Mouse (Mus musculus): ENCODE measurements around the gene Cdkl4.
"Not testable (repeated sequence)": the region's sequence is repeated elsewhere in the genome, so short reads cannot be mapped to it uniquely, and the experiment has no call there.

Gene Cdkl4

DNA sequence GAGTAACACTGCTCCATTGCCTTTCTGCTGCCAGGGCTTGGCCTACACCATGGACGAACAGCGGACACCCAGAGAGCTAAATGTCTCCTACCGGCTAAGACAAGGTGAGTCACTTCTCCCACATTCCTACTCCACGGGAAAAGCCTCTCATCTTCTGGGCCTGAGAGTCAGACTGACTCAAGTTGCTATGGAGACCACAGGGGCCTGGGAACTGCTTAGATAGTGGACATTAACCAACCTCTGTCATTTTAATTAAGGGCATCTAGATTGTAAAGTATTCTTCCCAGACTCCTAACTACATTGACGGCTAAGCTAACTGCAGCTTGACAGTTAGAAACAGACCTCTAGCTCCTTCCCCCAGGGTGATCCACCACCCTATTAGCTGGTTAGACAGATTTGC, 14.8 kb downstream of the Cdkl4 start:
- DNase-seq: no peak

DNA sequence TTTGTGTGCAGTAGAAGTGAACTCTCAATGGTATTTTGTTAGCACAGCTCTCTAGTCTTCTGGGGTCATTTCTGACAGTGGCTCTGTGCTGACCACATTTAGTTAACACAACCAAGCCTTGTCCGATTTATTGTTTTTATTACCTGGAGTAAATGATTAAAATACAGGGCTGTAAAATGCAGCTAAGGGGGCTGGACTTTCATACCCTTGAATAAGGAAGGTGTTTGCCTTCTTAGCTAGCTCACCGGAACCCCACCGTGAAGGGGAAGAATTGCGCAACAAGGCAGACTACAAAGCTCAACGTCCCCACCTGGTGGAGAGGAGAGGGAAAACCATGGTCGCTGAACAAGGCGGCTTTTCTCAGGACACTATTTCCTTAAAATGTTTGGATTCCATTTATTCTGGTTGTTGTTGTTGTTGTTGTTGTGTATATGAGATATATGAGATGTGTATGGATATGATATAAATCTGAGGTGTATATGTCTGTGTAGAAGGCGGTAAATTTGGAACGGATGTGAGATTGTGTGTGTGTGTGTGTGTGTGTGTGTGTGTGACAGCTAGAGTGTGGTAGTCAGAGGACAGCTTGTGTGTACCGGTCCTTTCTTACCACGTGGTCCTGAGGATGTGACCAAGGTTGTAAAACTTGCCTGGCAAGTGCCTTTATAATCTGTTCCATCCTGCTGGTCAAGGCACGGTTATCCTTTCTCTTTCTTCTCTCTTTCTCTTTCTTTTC, 16.8 kb downstream of the Cdkl4 start:
- peak; percentile 91 for DNase-seq

DNA sequence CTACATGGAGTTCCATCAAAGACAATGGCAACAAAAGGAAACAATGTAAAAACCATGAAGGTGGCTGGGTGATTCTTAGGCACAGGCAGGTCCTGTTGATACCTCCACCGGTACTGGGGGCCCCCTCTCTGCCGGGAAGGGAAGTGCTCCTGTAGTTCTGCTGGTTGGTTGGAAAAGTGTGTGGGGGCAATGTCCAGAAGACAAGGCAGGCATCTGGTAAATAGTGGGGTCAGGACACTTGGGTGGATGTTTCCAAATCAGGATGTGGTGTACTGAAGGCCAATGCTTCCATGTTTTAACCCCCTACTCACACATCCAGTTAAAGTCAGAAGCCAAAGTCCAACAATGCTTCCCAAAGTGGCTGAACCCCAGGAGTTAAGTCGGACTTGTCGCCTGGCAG, 17.9 kb downstream of the Cdkl4 start:
- peak; percentile 21 for DNase-seq

DNA sequence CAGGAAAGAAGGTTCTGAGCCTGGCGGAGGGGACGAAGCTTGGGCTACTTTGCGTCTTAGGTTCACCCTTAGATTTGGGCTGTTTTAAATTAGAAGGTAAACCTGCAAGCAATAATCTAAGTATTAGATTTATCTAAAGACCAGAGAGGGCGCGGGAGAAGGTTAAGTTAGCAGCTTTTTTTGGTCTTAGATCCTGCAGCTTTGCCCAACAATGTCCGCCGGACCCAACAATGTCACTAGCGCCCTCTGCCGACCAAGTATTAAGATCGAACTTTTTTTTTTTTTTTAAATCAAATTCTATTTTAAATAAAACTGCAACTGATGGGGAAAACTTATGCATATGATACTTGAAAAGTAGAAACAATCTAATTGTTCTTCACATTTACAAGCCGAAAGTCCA, 18.6 kb downstream of the Cdkl4 start:
- peak; percentile 61 for DNase-seq

DNA sequence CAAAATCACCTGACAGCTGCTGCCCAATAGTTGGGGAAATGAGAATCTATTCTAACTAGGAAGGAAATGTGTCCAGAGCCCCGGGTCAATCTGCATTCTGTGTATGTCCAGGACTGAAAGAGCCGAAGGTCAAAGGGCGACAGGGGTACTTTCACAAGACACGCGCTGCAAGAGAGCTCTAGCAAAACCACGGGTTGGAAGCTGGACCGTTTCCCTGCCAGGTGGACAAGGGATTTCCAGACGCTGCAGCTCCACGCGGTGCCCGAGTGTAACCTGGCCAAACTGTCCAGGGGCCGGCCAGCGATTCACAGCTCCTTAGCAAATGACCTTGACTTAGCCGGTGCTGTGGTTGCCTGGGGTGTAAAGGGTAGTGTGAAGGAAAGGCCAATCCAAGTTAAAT, 19.0 kb downstream of the Cdkl4 start:
- DNase-seq: no peak

DNA sequence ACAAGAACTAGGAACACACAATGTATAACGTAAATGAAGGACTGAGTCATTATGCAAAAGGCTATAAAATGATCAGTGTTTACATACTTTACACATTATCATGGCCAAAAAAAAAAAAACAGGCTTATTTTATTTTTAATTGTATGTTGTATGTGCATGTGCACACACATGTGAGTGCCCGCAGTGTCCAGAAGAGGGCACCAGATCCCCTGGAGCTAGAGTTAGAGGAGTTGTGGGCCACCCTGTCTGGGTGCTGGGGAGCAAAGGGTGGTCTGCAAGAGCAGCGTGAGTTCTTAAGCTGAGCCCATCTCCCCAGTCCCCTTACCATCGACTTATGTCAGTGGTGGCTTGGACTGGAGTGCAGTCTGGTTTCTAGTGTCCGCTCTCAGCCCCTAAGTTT, 20.2 kb downstream of the Cdkl4 start:
- no peak for DNase-seq

DNA sequence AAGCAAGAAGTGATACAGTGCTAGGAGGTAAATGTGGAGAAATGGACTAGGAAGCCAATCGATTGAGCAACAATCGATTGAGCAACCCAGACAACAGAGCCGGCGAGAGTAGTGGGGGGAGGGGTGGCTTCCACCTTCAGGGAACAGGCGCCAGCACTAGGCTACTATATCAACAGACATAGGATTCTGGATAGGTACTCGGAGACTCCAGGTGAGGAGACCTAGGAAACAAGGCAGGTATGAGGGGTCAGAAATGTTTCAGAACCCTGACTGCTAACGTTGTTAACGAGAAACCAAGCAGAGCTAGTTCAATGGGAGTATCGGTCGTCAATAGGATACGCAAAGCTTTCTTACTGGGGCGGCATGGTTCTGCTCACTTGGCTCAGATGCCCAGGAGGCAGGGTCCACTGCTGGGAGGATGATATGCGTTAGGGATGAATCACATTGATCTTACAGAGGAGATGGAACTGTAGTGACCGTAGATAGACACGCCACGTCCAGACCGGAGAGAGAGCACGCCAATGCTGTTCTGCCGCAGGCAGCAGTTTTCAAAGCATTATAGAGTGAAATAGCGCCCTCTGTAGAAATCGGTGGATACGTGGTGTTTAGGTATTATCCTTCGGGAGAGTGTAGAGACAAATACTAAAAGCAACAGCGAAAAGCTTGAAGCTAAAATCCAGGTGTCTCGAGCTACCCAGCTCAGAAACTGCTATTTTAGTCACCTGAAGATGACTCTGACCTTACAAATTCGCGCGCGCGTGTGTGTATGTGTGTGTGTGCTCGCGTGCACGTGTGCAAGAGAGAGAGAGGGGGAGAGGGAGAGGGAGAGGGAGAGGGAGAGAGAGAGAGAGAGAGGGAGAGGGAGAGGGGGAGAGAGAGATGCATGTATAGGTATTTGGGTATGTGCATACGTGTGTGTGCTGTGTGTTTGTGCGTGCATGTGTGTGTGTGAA, 24.0 kb downstream of the Cdkl4 start:
- peak; percentile 93 for DNase-seq

DNA sequence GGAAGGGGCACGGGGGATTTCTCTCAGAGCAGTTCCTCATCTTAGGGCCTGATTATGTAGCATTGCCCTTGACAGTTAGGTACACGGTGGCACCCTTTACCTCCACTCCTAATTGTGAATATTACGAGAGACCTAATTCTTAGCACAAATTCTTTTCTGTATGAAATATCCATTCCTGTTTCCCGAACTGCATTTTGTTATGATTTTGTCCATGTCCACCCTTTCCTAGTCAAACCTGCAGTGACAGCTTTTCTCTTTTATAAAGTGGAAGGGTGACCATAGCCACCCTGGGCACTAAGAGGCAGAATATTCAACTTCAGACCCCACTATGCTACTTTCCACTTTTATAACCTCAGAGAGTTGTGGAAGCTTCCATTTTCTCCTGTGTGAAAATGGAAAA, 25.0 kb downstream of the Cdkl4 start:
- DNase-seq: no peak

DNA sequence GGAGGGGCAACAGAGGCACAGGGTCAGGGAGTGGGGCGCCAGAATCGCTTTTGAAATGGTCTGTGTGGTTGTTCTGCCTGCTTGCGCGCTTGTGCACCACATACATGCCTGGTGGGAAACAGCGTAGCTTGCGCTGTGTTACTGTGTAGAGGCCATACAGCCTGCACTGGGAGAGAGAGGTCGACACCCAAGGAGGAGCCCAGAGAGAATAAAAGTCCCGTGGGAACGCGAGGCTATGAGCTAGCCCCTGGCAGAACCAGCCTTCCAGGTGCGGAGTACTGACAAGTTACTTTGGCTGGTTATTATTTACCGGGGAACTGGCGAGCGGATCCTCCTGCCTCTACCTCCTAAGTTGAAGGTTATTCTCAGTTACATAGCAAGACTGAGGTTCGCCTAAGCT, 26.6 kb downstream of the Cdkl4 start:
- DNase-seq: no peak

DNA sequence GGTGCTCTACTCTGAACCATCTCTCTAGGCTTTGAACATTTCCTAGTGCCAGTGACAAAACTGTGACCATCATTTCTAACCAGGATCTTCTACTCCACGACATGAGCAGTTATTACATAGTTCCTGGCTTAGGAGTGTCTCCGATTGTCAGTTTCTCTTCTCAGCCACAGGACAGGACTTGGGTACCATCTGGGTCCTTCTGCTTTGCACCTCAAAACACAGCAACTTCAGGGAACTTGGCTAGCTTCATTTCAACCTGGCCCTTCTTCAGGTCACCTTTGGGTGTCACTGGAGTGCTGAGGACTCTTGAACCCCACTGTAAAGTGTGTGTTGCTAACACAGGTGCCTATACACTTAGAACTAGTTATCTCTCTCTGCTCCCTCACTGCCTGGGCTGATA, 30.8 kb downstream of the Cdkl4 start:
- DNase-seq: no peak

DNA sequence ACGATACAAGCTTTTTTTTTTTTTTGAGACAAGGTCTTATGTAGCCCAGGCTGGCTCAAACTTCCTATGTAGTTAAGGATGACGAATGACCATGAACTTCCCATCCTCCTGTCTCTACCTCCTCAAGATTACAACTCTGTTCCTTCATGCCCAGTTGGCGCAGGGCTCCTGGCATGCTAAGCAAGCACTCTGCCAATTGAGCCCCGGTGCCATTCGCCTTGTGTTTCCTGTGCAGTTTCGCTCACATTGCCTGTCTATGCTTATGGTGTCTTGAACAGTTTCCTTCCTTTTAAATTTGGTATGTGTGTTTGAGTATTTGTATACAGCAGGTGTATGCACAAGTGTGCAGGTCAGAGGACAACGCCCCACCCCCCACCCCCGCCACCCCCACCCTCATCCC, 31.4 kb downstream of the Cdkl4 start:
- DNase-seq: no peak

DNA sequence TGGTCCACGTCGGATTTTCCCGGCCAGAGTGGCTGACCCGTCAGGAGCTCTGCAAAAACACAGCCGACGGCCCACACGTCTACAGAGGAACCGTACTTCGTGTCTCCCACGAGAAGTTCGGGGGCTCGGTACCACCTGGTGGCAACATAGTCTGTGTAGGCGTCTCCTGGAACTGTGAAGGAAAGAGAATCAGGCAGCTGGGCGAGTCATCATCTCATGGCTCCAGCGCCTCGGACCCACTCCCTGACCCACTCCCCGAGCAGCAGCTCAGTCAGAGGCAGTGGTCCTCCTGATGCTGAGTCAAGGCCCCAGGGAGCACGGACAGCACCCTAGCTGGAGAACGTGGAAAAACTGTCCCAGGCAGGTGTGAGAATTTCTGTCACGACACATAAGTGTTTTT, 34.0 kb downstream of the Cdkl4 start:
- DNase-seq: no peak

DNA sequence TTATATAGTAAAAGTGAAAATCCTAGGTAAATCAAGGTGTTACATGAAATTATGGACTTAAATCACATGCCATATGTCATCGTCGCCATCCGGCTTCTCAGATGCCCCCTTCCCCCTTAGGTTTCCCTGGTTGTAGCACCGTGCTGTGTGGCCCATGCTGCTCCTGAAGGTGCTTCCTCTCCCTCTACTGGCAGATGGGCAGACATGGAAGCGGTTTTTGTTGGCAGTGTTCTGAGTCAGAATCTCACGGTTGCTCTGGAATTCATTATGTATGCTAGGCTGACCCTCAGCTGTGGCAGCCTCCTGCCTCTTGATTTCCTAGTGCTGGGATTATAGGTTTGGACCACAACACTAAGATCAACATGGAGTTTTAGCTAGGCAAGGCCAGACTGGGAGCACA, 40.5 kb downstream of the Cdkl4 start:
- no peak for DNase-seq

DNA sequence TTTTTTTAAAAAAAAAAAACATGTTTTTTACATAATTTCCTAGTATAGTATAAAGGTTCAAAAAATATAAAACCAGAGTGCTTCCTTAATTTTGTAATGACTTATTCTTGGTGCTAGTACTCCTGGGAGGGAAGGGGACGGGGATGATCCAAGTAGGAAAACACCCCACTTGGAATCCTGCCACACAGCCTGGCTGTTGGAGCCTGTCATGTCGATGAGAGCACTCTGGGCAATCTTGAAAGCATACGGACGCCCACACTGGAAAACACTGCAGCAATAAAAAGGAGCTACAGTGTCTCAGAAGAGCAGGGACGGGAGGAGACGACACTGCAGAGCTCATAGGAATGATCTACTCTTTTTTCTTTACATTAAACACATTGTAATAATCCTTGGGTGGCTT, 42.0 kb downstream of the Cdkl4 start:
- no peak for DNase-seq

DNA sequence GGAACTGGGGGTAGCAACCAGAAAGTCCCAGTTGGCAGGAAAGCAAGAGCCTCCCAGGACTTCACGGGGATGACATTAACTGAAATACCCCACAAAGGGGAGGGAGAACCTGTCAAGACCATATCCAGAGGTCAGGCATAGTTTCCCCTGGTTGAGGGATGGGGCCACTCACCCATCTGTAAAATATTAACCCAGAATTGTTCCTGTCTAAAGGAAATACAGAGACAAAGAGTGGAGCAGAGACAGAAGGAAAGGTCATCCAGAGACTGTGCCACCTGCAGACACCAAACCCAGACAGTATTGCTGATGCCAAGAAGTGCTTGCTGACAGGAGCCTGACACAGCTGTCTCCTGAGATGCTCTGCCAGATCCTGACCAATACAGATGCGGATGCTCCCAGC, 46.3 kb downstream of the Cdkl4 start:
- not testable (repeated sequence) for DNase-seq

DNA sequence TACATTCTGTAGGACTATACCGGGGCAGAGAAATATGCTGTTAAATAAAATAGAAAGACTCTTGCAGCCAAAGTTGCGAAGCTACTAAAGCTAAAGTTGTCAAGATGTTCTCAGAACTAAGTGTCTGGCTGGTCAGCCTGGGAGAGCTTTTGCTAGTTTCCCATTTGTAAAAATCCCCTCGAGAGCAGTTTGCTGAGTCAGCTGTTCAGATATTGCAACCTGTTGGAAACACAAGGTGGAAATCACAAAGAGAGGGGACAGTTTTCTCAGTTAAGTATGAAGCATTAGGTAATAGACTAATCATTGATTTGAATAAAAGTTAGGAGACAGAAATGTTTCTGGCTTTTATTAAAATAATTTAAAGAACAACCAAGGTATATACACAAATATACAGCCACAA, 54.4 kb downstream of the Cdkl4 start:
- DNase-seq: no peak

DNA sequence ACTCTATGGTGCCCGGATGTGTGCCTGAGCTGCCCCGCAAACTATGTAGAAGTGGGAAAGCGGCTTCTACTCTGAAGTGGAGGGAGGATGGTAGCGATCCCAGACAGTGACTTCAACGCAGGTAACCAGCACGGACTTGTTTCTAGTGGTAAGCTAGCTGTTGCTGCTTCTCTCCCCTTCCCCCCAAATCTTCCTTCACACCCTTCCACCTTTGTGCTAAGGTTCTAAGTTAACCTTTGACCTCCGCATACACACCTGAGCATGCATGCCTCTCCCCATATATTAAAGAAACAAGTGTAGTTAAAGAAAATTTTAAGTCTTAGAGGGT, 55.4 kb downstream of the Cdkl4 start:
- no peak for DNase-seq

DNA sequence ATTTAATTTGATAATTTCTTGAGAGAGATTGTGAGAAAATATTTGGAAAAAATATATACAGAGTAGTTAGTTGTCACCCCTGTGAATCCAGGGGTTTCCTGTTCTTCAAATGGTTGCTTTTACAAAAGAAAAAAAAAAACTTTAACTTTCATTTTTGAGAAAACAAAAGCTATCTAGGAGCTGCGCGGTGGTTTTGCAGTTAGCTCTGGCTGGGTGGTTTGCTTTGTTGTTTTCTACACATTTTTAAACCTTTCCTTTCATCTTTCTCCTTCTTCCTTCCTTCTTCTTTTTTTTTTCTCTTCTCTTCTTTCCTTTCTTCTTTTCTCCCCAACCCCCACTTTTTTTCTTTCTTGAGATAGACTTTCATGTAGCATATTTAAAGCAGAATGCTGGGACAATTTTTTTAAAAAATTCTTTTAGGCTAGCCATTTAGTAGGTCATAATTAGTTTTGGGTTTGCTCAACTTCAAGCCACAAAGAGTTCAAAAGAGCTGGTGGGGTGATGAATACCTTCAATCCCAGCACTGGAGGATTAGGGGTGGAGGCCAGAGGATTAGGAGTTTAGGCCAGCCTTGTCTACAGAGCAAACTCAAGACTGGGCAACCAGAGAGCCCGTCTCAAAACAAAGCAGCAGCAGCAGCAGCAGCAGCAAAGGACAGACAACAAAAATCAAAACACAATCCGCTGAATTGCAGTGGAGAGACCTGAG, 55.9 kb downstream of the Cdkl4 start:
- no peak for DNase-seq

DNA sequence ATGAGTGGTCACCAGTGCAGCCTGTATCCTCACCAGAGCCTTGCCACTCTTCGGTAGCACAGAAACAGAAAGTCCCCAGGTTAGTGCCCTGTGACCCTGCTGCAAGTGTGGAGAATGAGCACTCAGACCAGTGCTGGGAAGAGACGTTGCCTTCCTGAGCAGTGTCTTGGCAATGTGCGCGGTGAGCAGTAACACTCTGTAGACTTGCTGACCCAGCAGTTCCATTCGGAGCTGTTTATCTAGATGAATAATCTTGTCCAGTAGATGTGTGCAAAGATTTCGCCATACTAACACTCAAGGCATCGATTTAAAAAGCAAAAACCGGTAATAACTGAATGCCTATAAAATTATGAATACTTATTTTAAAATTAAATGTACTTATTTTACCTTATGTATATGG, 57.1 kb downstream of the Cdkl4 start:
- DNase-seq: no peak

DNA sequence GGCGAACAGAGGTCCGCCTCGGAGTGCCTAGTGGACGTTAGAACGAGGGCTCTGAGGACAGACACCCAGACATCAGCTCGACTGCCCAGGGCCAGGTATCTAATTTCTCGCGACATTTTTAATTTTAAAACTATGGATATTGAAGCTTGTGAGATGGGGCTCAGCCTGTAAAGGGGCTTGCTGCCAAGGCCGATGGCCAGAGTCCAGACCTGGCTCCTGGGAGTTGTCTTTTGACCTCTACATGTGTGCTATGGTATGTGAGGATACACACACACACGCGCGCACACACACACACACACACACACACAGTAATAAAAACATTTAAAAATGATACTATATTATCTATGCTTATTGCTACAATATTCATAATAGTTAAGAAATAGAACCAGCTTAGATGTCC, 58.8 kb downstream of the Cdkl4 start:
- no peak for DNase-seq

DNA sequence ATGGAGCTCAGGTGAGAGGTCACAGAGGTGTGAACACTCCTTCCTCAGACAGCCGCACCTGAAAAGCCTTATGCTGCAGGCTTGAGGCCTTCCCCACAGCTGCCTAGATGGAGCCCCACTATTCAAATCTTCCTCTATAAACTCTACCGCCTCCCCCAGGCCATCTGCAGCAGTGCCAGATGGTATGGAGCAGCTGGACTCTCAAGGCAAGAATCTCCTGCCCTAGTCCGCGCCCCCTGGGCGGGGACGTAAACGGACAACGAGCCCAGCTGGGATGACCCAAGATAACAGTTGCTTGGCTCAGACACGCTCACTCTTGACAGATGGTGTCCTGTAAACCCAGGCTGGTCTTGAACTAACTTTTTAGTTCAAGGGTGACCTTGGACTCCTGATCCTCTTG, 60.4 kb downstream of the Cdkl4 start:
- no peak for DNase-seq

DNA sequence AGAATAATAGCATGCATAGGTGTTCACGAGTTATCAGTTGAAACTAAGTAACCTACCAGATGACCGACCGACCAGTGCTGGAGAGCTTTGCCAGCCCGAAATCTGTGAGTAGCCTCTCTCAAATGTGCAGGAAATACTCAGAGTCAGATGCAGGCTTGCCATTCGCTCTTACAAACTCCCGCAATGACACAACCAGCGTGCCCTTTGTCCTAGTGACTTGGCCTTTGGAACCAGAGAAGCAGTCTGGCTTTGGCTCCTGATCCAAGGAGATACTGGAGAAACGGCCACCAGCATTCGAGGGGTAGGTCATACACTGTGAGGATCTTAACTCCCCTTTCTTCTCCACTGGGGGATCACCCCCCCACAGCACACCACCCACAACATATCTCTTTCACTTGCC, 61.7 kb downstream of the Cdkl4 start:
- no peak for DNase-seq

DNA sequence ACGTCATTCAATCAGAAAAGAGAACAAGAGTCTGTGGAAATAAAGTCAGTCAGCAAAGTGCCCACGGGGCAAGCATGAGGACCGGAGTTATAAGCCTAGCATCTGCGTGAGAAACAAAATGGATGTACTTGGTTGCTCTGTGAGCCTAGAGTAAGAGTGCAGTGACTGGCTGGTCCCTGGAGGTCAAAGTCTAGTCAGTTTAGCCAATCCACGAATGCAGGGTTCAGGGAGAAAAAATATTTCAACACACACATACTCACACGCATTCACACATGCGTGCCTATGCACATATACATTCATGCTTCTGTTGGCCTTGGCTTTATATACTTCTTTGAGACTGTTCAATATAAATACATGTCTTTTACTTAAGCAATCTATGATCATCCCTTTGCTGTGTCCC, 62.1 kb downstream of the Cdkl4 start:
- DNase-seq: no peak

DNA sequence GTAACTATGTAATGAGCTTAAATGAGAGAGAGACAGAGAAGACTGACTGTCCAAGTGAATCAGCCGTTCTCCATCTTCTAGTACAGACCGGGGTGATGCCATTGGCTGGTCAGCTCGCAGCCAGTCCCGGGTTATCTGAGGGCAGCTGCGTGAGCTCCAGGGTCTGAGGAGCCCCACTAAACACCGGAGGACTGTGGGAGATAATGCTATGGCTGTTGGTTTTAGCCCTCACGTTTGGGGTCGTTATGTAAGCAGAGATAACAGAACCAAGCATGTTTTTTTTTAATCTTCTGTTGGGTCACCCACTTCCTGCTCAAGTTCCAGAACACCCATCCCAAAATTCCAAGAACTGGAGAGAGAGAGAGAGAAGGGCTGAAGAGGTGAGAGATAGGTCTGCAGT, 63.8 kb downstream of the Cdkl4 start:
- DNase-seq: no peak
